Mouse (Mus musculus): ENCODE measurements around the gene Stac2. TPM values are rescaled to one million over a fixed set of nuclear protein-coding genes. Genes with fewer than 3 reads are reported as not detected.
A peak's percentile ranks its signal among the peaks of the same experiment; 100 is the strongest.

Stac2 gene
- polyA plus RNA-seq, 1 experiment, result 9.6 TPM

DNA sequence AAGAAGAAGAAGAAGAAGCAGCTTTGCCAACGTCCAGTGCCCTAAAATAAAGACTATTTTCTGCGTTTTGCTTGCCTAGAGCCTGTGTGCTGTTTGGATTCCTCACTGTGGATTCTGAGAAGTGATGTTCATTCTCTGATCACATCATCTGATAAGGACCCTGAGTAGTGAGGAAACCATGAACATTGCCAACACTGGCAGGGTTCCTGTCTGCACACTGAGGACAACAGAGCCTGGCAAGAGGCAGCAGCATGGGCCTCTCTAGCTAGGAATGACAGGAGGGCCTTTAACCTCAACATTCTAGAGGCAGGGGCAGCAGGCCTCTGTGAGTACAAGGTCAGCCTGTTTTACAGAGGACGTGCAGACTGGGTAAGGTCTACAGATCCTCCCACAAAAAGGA, 28.7 kb downstream of the Stac2 start:
- peaks cover 5% of the 10 kb centered on the region for H3K4me1 ChIP-seq (ENCODE audit: control insufficient read depth, insufficient read depth, low read length)

DNA sequence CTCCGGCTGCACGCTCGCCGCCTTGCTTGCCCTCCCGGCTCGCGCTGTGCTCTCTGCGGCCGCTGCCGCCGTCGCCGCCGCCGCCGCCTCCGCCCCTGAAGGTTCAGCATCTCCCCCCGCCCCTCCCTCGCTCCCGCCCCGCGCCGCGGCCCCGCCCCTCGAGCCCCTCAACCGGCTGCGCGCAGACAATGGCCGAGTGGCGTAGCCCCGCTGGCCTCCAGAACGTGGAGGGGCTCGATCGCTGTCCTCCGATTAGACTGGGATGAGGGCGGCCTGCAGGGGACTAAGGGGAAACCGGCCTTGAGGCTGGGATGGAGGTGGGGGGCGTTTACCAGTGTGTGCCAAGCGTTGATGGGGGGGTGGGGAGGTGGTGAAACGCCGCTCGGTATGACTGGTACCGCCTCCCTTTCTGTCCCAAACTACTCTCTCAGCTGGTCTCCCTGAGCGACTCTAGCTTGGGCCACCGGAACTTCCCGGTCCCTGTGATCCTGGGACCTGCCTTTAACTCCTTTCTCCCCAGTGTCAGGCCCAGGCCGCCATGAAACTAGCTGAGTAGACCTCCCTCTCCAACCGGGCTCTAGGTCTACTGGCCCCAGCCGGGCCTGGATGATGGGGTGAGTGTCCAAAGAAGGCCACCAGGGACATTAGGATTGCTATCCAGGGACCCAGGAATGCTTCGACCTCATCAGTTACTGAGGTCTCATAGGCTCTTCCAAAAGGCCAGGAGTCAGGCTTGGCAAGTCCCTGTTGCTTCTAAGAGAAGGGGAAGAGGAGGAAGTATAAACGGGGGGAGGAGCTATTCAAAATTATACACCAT, 30.5 kb downstream of the Stac2 start, which contains the start of gene Cacnb1:
Gene Cacnb1, minus strand, starts transcription at position 480 of the 817 bp plus-strand sequence.
- Histone ChIP-seq H3K27ac (ENCODE audit: insufficient read depth, low read length) (0 out of 2 replicates have a peak within 1 kb of the TSS, but pooled peaks have one; percentile 5), H3K4me3 (ENCODE audit: low read depth, low read length) (peak within 1 kb of the TSS; percentile 79), H3K4me1 (ENCODE audit: control insufficient read depth, insufficient read depth, low read length) (peaks cover 7% of the 10 kb centered on the region), H3K9ac (ENCODE audit: low read depth, poor library complexity, severe bottlenecking) (peak within 1 kb of the TSS; percentile 73), H3K36me3 (ENCODE audit: control insufficient read depth, insufficient read depth, low read length, poor library complexity, severe bottlenecking) (peaks cover 2% of the 10 kb centered on the region; the same call in 1 of the 2 replicates), H3K9me3 (replicated peaks; ENCODE audit: control insufficient read depth, insufficient read depth, low read length, poor library complexity, severe bottlenecking) (no peaks in the 10 kb centered on the region), H3K27me3 (ENCODE audit: control insufficient read depth, insufficient read depth, low read length, poor library complexity, severe bottlenecking) (no peaks in the 10 kb centered on the region)
- TF ChIP-seq EP300 (IDR thresholded peaks at IDR 0.05; ENCODE audit: insufficient read depth, low read depth, low read length) (no peak), CTCF (IDR thresholded peaks at IDR 0.05; ENCODE audit: low read depth, low read length) (no peak), POLR2A (IDR thresholded peaks at IDR 0.05; ENCODE audit: insufficient read depth, low read length) (no peak)

More for the DNA sequence above, 28.7 kb downstream of the Stac2 start:
- H3K27me3 ChIP-seq (ENCODE audit: control insufficient read depth, insufficient read depth, low read length, poor library complexity, severe bottlenecking), result no peaks in the 10 kb centered on the region
- H3K36me3 ChIP-seq (ENCODE audit: control insufficient read depth, insufficient read depth, low read length, poor library complexity, severe bottlenecking), result peaks cover 19% of the 10 kb centered on the region
- H3K9ac ChIP-seq (ENCODE audit: low read depth, poor library complexity, severe bottlenecking), result no peak overlapping the region
- H3K9me3 ChIP-seq (replicated peaks; ENCODE audit: control insufficient read depth, insufficient read depth, low read length, poor library complexity, severe bottlenecking), result no peaks in the 10 kb centered on the region
- no peak overlapping the region for H3K4me3 ChIP-seq (ENCODE audit: low read depth, low read length)
- TF ChIP-seq POLR2A (IDR thresholded peaks at IDR 0.05; ENCODE audit: insufficient read depth, low read length) (no peak), EP300 (IDR thresholded peaks at IDR 0.05; ENCODE audit: insufficient read depth, low read depth, low read length) (no peak), CTCF (IDR thresholded peaks at IDR 0.05; ENCODE audit: low read depth, low read length) (no peak)
- no peak overlapping the region for H3K27ac ChIP-seq (ENCODE audit: insufficient read depth, low read length)

DNA sequence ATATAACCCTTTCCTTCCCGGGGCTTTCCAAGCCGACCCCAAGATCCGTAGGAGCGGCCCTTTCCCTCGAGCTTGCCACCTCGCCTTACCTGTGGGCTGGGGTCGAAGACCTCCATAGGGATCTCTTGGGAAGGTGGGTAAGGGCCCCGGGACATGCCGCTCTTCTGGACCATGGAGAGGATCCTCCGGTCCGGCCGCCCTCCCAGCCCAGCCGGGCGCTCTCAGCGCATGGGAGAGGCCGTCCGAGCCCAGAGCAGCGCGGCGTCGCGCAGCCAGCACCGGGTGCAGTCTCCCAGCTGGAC, 31.1 kb downstream of the Stac2 start:
- H3K36me3 ChIP-seq (ENCODE audit: control insufficient read depth, insufficient read depth, low read length, poor library complexity, severe bottlenecking), result no peaks in the 10 kb centered on the region
- H3K9me3 ChIP-seq (replicated peaks; ENCODE audit: control insufficient read depth, insufficient read depth, low read length, poor library complexity, severe bottlenecking), result no peaks in the 10 kb centered on the region
- H3K4me3 ChIP-seq (ENCODE audit: low read depth, low read length), result peak overlapping the region; percentile 79
- no peaks in the 10 kb centered on the region for H3K27me3 ChIP-seq (ENCODE audit: control insufficient read depth, insufficient read depth, low read length, poor library complexity, severe bottlenecking)
- no peak overlapping the region for H3K27ac ChIP-seq (ENCODE audit: insufficient read depth, low read length)
- peak overlapping the region; percentile 73 for H3K9ac ChIP-seq (ENCODE audit: low read depth, poor library complexity, severe bottlenecking)
- TF ChIP-seq EP300 (IDR thresholded peaks at IDR 0.05; ENCODE audit: insufficient read depth, low read depth, low read length), result no peak
- no peak for TF ChIP-seq POLR2A (IDR thresholded peaks at IDR 0.05; ENCODE audit: insufficient read depth, low read length)
- TF ChIP-seq CTCF (IDR thresholded peaks at IDR 0.05; ENCODE audit: low read depth, low read length), result no peak
- peaks cover 7% of the 10 kb centered on the region for H3K4me1 ChIP-seq (ENCODE audit: control insufficient read depth, insufficient read depth, low read length)

DNA sequence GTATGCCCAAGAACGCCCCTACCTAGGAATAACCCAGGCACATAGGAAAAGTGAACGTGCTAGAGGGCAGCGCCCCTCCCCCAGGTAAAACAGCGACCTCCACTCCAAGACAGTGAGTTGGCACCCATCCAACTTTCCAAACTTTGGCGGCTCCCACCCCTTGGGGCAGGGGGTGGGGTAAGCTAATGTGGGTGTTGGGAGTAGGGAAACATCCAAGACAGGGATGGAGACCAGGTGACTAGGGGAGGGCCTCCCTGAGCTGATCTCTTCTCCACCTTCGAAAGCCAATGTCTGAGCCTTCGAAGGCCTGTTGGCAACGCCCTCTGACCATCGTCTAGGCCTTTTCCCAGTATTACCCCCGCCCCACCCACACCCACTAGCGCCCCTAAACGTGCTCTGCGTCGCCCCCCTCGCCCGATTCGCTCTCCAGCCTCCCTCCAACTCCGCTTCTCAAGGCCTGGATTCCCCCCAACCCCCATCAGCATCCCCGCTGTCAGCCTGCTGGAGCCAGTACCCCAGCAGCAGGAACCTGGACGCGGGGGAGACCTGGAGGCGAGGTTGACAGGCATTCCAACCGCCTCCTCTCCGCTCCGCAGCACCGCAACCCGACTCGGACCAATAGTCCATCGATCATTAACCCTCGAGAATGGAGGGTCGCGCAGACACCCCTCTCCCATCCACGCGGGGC, 31.6 kb downstream of the Stac2 start:
- no peak for TF ChIP-seq POLR2A (IDR thresholded peaks at IDR 0.05; ENCODE audit: insufficient read depth, low read length)
- 0 out of 2 replicates have a peak, but pooled peaks have one; percentile 9 for TF ChIP-seq EP300 (IDR thresholded peaks at IDR 0.05; ENCODE audit: insufficient read depth, low read depth, low read length)
- Histone ChIP-seq H3K4me1 (ENCODE audit: control insufficient read depth, insufficient read depth, low read length) (peaks cover 7% of the 10 kb centered on the region), H3K9ac (ENCODE audit: low read depth, poor library complexity, severe bottlenecking) (peak overlapping the region; percentile 73), H3K27me3 (ENCODE audit: control insufficient read depth, insufficient read depth, low read length, poor library complexity, severe bottlenecking) (no peaks in the 10 kb centered on the region), H3K9me3 (replicated peaks; ENCODE audit: control insufficient read depth, insufficient read depth, low read length, poor library complexity, severe bottlenecking) (no peaks in the 10 kb centered on the region), H3K4me3 (ENCODE audit: low read depth, low read length) (peak overlapping the region; percentile 79), H3K27ac (ENCODE audit: insufficient read depth, low read length) (no peak overlapping the region), H3K36me3 (ENCODE audit: control insufficient read depth, insufficient read depth, low read length, poor library complexity, severe bottlenecking) (no peaks in the 10 kb centered on the region)

DNA sequence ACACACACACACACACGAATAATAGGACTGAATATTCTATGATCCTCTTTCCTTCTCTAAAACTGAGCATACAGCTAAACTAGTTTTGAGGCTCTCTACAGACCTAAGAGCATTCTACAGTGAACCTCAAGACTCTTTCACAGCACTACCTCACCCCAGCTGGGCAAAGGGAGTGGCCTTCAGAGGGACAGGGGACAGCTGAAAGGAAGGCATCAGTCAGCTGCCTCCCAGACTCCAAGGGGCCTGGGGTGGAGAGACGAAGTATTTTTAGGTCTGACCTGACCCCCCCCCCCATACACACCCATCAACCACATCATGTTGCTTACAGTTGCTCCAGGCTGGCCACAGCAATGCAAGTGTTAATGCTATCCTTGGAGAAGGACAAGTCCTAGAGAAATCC, 32.1 kb downstream of the Stac2 start:
- TF ChIP-seq CTCF (IDR thresholded peaks at IDR 0.05; ENCODE audit: low read depth, low read length) (no peak), POLR2A (IDR thresholded peaks at IDR 0.05; ENCODE audit: insufficient read depth, low read length) (no peak), EP300 (IDR thresholded peaks at IDR 0.05; ENCODE audit: insufficient read depth, low read depth, low read length) (no peak)
- Histone ChIP-seq H3K4me1 (ENCODE audit: control insufficient read depth, insufficient read depth, low read length) (peaks cover 7% of the 10 kb centered on the region), H3K27ac (ENCODE audit: insufficient read depth, low read length) (no peak overlapping the region), H3K36me3 (ENCODE audit: control insufficient read depth, insufficient read depth, low read length, poor library complexity, severe bottlenecking) (no peaks in the 10 kb centered on the region), H3K9me3 (replicated peaks; ENCODE audit: control insufficient read depth, insufficient read depth, low read length, poor library complexity, severe bottlenecking) (no peaks in the 10 kb centered on the region), H3K27me3 (ENCODE audit: control insufficient read depth, insufficient read depth, low read length, poor library complexity, severe bottlenecking) (no peaks in the 10 kb centered on the region), H3K4me3 (ENCODE audit: low read depth, low read length) (no peak overlapping the region), H3K9ac (ENCODE audit: low read depth, poor library complexity, severe bottlenecking) (no peak overlapping the region)

DNA sequence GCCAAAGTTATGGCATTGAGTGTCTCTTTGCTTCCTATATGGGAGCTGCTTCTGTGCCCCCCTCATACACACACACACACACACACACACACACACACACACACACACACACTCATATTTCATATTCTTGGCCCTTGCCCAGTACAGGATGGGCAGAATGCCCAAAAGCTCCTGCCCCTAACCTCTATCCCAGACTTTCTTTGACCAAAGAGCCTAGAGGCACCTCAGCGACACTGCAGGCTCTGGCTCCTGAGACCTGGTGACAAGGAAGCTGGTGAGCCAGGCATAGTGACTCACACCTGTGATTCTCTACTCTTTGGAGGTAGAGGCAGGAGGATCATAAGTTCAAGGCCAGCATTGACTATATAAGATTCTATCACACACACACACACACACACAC, 32.6 kb downstream of the Stac2 start:
- no peaks in the 10 kb centered on the region for H3K27me3 ChIP-seq (ENCODE audit: control insufficient read depth, insufficient read depth, low read length, poor library complexity, severe bottlenecking)
- H3K27ac ChIP-seq (ENCODE audit: insufficient read depth, low read length), result no peak overlapping the region
- no peak for TF ChIP-seq CTCF (IDR thresholded peaks at IDR 0.05; ENCODE audit: low read depth, low read length)
- no peak for TF ChIP-seq EP300 (IDR thresholded peaks at IDR 0.05; ENCODE audit: insufficient read depth, low read depth, low read length)
- TF ChIP-seq POLR2A (IDR thresholded peaks at IDR 0.05; ENCODE audit: insufficient read depth, low read length), result no peak
- H3K9ac ChIP-seq (ENCODE audit: low read depth, poor library complexity, severe bottlenecking), result no peak overlapping the region
- no peaks in the 10 kb centered on the region for H3K9me3 ChIP-seq (replicated peaks; ENCODE audit: control insufficient read depth, insufficient read depth, low read length, poor library complexity, severe bottlenecking)
- no peak overlapping the region for H3K4me3 ChIP-seq (ENCODE audit: low read depth, low read length)
- H3K4me1 ChIP-seq (ENCODE audit: control insufficient read depth, insufficient read depth, low read length), result peaks cover 7% of the 10 kb centered on the region
- no peaks in the 10 kb centered on the region for H3K36me3 ChIP-seq (ENCODE audit: control insufficient read depth, insufficient read depth, low read length, poor library complexity, severe bottlenecking)
